Mouse (Mus musculus): ENCODE measurements around the gene Polr3g.
"Not testable (repeated sequence)": the region's sequence is repeated elsewhere in the genome, so short reads cannot be mapped to it uniquely, and the experiment has no call there.

The Polr3g gene

GRCm38 (mm10) chr13:81630566-81630965 lies 80.2 kb downstream of the Polr3g start:
- no peak for DNase-seq (ENCODE audit: low read depth, low spot score)

GRCm38 (mm10) chr13:81629395-81629794 lies 81.4 kb downstream of the Polr3g start:
- no peak for DNase-seq (ENCODE audit: low read depth, low spot score)

GRCm38 (mm10) chr13:81628631-81629190 lies 82.1 kb downstream of the Polr3g start:
- no peak for DNase-seq (ENCODE audit: low read depth, low spot score)

GRCm38 (mm10) chr13:81627861-81628260 lies 83.0 kb downstream of the Polr3g start:
- DNase-seq (ENCODE audit: low read depth, low spot score), result not testable (repeated sequence)
